Mouse (Mus musculus) small intestine, adult 2 months (tissue): ENCODE data around the gene Cdkl5.
"Not testable (repeated sequence)": the region's sequence is repeated elsewhere in the genome, so short reads cannot be mapped to it uniquely, and the experiment has no call there.

Experiments
- CTCF ChIP-seq: fragments of 200-500 bp; IDR thresholded peaks from 2 replicates; pipeline ENCODE4 v1.5.1; 2012; ENCODE audit warnings: low read depth, mild to moderate bottlenecking, control low read depth, inconsistent platforms, low read length, moderate library complexity, mixed read lengths; ENCODE audit not compliant: insufficient replicate concordance, insufficient read length; ENCODE audit errors: extremely low read depth
- POLR2A ChIP-seq: fragments of 200-500 bp; IDR thresholded peaks from 2 replicates; pipeline ENCODE4 v1.6.1; 2012; ENCODE audit warnings: low read depth, mild to moderate bottlenecking, control low read depth, inconsistent platforms, low read length, moderate library complexity

GRCm38 (mm10) chrX:160769622-160770021 is 224.9 kb downstream of the Cdkl5 start:
- TF ChIP-seq CTCF, POLR2A: not testable (repeated sequence)
